Mouse (Mus musculus): ENCODE results near the gene 2010111I01Rik.
"Not testable (repeated sequence)": the region's sequence is repeated elsewhere in the genome, so short reads cannot be mapped to it uniquely, and the experiment has no call there.

Gene 2010111I01Rik

DNA sequence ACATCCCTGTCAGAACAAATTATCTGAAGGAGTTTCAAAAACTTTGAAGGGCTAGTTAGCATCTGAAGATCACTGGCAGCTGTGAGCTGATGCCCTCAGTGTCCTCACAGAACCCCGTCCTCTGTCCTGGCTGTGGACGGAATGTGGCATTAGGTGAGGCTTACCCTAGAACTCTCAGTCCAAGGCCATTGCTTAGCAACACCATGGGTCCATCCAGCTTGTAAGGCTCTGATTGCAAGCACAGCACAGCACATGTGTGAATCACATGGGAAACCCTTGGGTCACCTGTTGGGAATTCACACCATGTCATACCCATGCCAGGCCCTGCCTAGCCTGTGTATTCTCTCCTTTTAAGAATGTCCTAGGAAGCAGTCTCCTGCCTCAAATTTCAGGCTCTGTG, 332.3 kb downstream of the 2010111I01Rik start:
- DNase-seq = no peak

DNA sequence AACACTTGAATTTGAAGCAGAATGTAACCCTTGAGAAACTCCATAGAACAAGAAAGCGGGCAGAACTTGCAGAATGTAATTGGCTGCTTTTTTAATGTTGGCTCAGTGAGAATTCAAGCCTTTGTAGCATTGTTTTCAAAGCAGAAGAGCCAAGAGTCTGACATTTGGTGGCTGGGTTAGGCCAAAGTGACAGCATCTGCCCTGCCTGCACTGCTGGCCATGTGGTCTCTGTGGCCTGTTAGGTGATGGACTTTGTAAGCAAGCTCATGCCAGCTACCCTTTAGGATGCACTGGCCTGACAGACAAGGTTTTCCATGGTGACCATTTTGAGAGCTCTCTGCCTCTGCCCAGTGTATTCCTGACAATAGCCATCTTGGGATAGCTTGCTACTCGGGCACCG, 333.2 kb downstream of the 2010111I01Rik start:
- DNase-seq = no peak

DNA sequence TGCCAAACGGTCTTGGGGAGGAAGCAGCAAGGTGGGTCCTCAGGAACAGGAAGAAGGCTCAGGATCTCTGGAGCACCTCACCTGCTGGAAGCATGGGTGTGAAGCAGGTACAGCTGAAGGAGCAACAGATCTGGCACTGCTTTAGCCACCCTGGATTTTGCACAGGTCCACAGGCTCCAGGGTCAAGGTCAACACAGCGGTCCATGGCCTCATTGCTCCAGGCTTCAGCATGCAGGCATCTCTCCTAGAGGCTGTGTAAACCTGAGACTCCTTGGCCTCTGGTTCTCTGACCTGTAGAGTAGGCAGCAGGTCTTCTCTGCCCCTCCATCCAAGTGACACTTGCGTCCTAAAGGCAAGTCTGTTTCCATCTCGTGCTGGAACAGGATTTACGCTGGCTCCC, 334.2 kb downstream of the 2010111I01Rik start:
- DNase-seq = no peak

DNA sequence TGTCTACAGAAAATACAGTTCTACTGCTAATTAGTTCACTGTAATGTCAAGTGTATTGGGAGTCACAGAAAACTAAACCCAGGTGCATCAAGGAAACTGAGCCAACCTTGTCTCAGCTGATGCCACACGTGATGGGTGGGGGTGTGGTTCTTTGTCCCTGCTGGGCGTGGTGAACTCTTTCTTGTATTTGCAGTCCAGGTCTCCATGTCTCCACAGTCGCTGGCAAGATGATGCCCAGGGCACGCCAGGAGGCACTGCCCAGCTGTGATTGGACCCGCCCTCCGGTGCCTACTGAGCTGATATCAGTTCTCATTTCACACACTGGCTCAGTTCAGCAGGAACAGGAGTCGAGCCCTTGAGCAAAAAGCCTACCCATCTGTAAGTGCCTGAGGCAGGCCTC, 336.2 kb downstream of the 2010111I01Rik start:
- DNase-seq = no peak

- peak; percentile 43 for DNase-seq
Observed at GRCm38 (mm10) chr13:63301764-63302209, 337.1 kb downstream of the 2010111I01Rik start.

DNA sequence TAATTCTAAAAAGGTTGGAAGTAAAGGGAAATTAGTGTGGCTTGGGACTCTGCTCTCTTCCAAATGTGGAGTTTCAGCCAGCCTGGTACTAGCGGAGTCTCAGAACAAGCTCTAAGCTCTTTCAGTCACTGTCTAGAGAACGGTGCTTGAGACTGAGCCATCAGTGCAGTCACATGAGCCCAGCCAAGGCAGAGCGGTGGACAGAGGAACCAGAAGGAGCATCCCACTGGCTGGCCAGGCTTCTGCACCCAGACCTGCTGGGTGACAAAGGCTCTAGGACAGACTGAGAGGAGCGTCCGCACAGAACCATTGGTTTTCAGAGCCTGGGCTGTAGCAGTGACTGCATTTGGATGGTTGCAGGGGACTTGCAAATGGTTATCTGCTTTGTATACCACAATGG, 337.7 kb downstream of the 2010111I01Rik start:
- no peak for DNase-seq

DNA sequence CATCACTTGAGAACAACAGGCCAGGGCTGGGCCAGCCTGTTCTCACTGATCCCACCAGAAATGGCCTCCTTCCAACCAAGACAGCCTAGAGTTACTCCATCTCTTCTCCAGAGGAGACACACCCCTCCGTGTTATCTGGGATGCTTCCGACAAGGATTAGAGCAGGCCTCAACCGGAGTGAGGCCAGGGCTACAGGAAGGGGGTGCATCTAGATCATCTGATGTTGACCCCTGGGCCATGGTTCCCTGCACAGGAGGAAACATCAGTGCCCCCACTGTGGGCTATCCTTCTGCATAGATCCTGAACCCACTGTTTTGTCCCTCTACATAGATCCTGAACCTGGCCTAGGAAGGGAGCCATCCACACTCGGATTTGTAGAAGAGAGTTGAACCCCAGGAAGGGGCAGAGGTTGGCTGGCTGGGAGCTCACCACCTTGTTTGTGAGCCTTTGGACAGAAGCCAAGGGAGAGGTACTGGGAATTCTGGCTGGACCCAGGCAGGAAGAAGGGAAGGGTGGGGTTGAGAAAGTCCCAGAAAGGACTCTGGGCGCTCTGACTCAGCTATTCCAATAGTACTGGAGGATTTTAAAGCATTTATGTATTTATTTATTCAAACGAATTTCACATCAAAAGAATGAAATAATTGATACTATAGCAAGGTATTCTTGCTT, 339.6 kb downstream of the 2010111I01Rik start:
- DNase-seq = no peak

- peak; percentile 45 for DNase-seq
Observed at GRCm38 (mm10) chr13:63304799-63305159, 340.1 kb downstream of the 2010111I01Rik start.

DNA sequence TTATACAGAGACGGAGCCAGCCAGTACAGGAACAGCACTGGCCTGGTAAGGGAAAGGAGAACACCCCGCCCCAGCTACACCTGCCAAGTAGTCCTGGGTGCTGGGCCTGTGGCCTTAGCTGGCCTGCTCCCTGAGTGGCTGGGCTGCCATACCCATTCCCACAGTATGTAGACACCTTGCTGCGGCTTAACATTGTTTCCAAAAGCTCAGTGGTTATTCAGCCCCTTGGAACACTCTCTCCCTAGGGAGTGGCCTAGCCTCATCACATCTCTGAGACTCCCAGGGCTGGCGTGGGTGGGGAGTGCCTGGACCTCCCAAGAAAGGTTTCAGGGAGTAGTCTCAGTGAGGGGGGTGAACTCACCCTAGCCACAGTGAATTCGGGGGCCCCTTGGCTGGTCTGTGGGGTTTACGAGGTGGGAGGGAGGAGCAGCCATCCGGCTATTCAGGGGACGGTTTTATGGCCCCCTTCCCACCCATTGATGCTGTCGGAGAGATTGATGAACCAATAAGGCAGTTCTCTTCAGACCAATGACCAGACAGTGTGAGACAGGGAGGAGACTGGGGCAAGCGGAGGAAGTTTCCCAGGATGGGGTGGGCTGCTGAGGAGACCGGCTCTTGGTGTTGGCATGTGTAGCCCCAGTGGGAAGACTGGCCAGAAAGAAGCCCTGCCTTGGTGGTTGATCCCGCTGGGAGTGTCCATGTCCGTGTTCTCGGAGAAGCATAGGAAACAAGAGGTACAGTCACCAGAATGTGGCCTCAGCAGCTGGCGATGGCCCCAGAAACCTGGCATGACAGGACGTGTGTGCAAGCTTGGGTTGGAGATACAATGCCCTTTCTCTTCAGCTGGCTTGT, 340.7 kb downstream of the 2010111I01Rik start:
- peak; percentile 37 for DNase-seq

- DNase-seq = no peak
Observed at GRCm38 (mm10) chr13:63306768-63307167, 342.1 kb downstream of the 2010111I01Rik start.

DNA sequence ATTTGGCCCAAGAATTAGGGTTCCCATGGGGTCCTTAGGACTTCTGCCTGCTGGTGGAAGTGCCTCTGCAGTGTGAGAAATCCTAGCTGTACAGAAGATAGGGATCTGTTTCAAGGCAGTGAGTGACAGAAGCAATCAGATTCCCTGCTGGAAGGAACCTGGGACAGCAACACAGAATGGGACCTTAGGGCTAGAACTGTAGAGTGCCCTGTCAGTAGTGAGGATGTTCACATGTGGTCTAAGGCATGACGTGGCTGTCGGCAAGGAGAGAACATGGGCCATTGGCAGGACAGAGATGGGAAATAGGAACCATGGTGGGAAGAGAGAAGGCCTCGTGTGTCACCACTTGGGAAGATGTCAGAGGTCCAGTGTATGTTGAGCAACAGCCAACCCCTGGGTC, 344.9 kb downstream of the 2010111I01Rik start:
- DNase-seq = no peak

DNA sequence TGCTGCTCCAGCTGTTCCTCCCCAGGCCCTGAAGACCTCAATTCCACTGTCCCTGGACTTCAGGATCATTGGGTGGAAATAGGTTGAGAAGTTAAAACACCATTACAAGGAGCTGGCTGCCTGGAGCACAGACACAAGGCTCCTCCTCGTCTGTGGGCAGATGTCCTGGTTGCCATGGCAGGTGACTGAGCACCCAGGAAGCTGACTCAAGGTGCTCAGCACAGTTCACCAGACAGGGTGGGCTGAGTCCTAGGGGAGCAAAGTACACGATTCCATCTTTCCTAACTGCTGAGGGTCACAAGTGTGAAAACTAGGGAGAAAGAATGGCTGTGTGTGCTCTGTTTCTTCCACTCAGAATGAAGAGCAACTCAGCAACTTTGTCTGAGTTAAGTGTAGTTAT, 346.5 kb downstream of the 2010111I01Rik start:
- no peak for DNase-seq

DNA sequence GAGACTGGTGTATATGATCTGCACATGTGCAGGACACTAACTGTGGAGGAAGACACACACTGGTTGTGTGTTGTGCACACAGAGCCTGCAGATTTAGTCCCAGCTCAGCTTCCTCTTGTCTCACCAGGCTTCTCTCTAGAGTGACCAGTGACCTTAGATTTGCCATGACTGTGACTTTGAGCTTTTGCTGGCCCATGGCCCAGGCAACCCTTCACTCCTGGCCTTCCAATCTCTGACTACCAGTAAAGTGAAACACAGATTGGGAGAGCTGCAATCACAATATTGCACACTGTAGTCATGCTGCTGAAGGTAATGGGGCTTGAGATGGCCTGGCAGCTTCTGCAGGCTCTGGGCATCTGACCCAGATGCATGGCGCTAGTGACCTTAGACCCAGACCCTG, 348.6 kb downstream of the 2010111I01Rik start:
- no peak for DNase-seq

- no peak for DNase-seq
Observed at GRCm38 (mm10) chr13:63313748-63314607, 349.3 kb downstream of the 2010111I01Rik start.

GRCm38 (mm10) chr13:63314608-63314920, 349.9 kb downstream of the 2010111I01Rik start:
- DNase-seq = no peak

- DNase-seq = not testable (repeated sequence)
Observed at GRCm38 (mm10) chr13:63315111-63315510, 350.4 kb downstream of the 2010111I01Rik start.

DNA sequence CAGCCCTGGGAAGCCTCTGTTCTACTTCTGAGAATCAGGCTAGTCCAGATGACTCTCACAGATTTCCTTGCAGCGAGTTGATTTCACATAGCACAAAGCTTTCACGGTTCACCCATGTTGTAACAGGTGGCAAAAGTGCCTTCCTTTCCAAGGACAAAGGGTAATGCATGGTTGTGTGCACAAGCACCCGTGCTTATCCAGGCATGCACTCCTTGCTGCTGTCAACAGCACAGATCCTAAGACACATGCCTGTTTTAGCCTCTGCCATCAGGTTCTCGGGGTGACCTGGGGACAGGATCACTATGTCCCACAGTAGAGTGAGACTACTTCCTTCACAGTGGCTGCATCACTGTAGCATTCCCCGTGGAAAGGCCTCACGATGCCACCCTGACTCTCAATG, 351.1 kb downstream of the 2010111I01Rik start:
- DNase-seq = no peak

- no peak for DNase-seq
Observed at GRCm38 (mm10) chr13:63316407-63316806, 351.7 kb downstream of the 2010111I01Rik start.

- DNase-seq = no peak
Observed at GRCm38 (mm10) chr13:63317681-63318104, 353.0 kb downstream of the 2010111I01Rik start.

GRCm38 (mm10) chr13:63319814-63320213, 355.1 kb downstream of the 2010111I01Rik start:
- DNase-seq = no peak

GRCm38 (mm10) chr13:63321689-63322088, 357.0 kb downstream of the 2010111I01Rik start:
- no peak for DNase-seq

GRCm38 (mm10) chr13:63322756-63323155, 358.1 kb downstream of the 2010111I01Rik start:
- DNase-seq = no peak

All from embryo, embryonic 11 days (tissue).